Mouse (Mus musculus): ENCODE results near the gene Cdkn2b. TPM values are rescaled to one million over a fixed set of nuclear protein-coding genes. Genes with fewer than 3 reads are reported as not detected.
A peak's percentile ranks its signal among the peaks of the same experiment; 100 is the strongest.

The Cdkn2b gene
- polyA plus RNA-seq, 1 experiment: 1.2 TPM

- H3K27ac ChIP-seq (ENCODE audit: insufficient read depth, low read length): no peak overlapping the region
- peak overlapping the region; percentile 41; the same call in 1 of the 2 replicates for H3K4me3 ChIP-seq (ENCODE audit: insufficient read depth, low read length)
- TF ChIP-seq CTCF (IDR thresholded peaks at IDR 0.05; ENCODE audit: extremely low read depth, insufficient read depth, low read length) (no peak), POLR2A (IDR thresholded peaks at IDR 0.05; ENCODE audit: extremely low read depth, insufficient read depth, low read length) (no peak)
- no peaks in the 10 kb centered on the region for H3K4me1 ChIP-seq (ENCODE audit: control insufficient read depth, insufficient read depth, low read length)
Observed at GRCm38 (mm10) chr4:89294091-89294485, 16.8 kb downstream of the Cdkn2b start.

- no peak overlapping the region for H3K27ac ChIP-seq (ENCODE audit: insufficient read depth, low read length)
- H3K4me1 ChIP-seq (ENCODE audit: control insufficient read depth, insufficient read depth, low read length): no peaks in the 10 kb centered on the region
- no peak for TF ChIP-seq CTCF (IDR thresholded peaks at IDR 0.05; ENCODE audit: extremely low read depth, insufficient read depth, low read length)
- TF ChIP-seq POLR2A (IDR thresholded peaks at IDR 0.05; ENCODE audit: extremely low read depth, insufficient read depth, low read length): no peak
- no peak overlapping the region for H3K4me3 ChIP-seq (ENCODE audit: insufficient read depth, low read length)
Observed at GRCm38 (mm10) chr4:89293516-89293915, 17.3 kb downstream of the Cdkn2b start.

GRCm38 (mm10) chr4:89289028-89289427 is 21.8 kb downstream of the Cdkn2b start:
- H3K27ac ChIP-seq (ENCODE audit: insufficient read depth, low read length): no peak overlapping the region
- TF ChIP-seq POLR2A (IDR thresholded peaks at IDR 0.05; ENCODE audit: extremely low read depth, insufficient read depth, low read length): no peak
- TF ChIP-seq CTCF (IDR thresholded peaks at IDR 0.05; ENCODE audit: extremely low read depth, insufficient read depth, low read length): no peak

GRCm38 (mm10) chr4:89286566-89286965 is 24.3 kb downstream of the Cdkn2b start:
- TF ChIP-seq CTCF (IDR thresholded peaks at IDR 0.05; ENCODE audit: extremely low read depth, insufficient read depth, low read length) (no peak), POLR2A (IDR thresholded peaks at IDR 0.05; ENCODE audit: extremely low read depth, insufficient read depth, low read length) (no peak)
- H3K27ac ChIP-seq (ENCODE audit: insufficient read depth, low read length): no peak overlapping the region
- no peaks in the 10 kb centered on the region for H3K4me1 ChIP-seq (ENCODE audit: control insufficient read depth, insufficient read depth, low read length)
- H3K4me3 ChIP-seq (ENCODE audit: insufficient read depth, low read length): no peak overlapping the region

More at GRCm38 (mm10) chr4:89289028-89289427, 21.8 kb downstream of the Cdkn2b start:
- Histone ChIP-seq H3K4me1 (ENCODE audit: control insufficient read depth, insufficient read depth, low read length) (no peaks in the 10 kb centered on the region), H3K4me3 (ENCODE audit: insufficient read depth, low read length) (no peak overlapping the region)

- H3K4me1 ChIP-seq (ENCODE audit: control insufficient read depth, insufficient read depth, low read length): no peaks in the 10 kb centered on the region
- TF ChIP-seq CTCF (IDR thresholded peaks at IDR 0.05; ENCODE audit: extremely low read depth, insufficient read depth, low read length) (no peak), POLR2A (IDR thresholded peaks at IDR 0.05; ENCODE audit: extremely low read depth, insufficient read depth, low read length) (no peak)
- H3K27ac ChIP-seq (ENCODE audit: insufficient read depth, low read length): no peak overlapping the region
- H3K4me3 ChIP-seq (ENCODE audit: insufficient read depth, low read length): no peak overlapping the region
Observed at GRCm38 (mm10) chr4:89285688-89286087, 25.2 kb downstream of the Cdkn2b start.

GRCm38 (mm10) chr4:89282661-89283060 is 28.2 kb downstream of the Cdkn2b start:
- Histone ChIP-seq H3K4me1 (ENCODE audit: control insufficient read depth, insufficient read depth, low read length) (no peaks in the 10 kb centered on the region), H3K27ac (ENCODE audit: insufficient read depth, low read length) (no peak overlapping the region), H3K4me3 (ENCODE audit: insufficient read depth, low read length) (no peak overlapping the region)
- TF ChIP-seq POLR2A (IDR thresholded peaks at IDR 0.05; ENCODE audit: extremely low read depth, insufficient read depth, low read length) (no peak), CTCF (IDR thresholded peaks at IDR 0.05; ENCODE audit: extremely low read depth, insufficient read depth, low read length) (no peak)

GRCm38 (mm10) chr4:89282036-89282566 is 28.7 kb downstream of the Cdkn2b start:
- Histone ChIP-seq H3K4me1 (ENCODE audit: control insufficient read depth, insufficient read depth, low read length) (no peaks in the 10 kb centered on the region), H3K27ac (ENCODE audit: insufficient read depth, low read length) (no peak overlapping the region), H3K4me3 (ENCODE audit: insufficient read depth, low read length) (no peak overlapping the region)
- TF ChIP-seq CTCF (IDR thresholded peaks at IDR 0.05; ENCODE audit: extremely low read depth, insufficient read depth, low read length): no peak

- H3K4me3 ChIP-seq (ENCODE audit: insufficient read depth, low read length): no peak overlapping the region
- TF ChIP-seq POLR2A (IDR thresholded peaks at IDR 0.05; ENCODE audit: extremely low read depth, insufficient read depth, low read length) (no peak), CTCF (IDR thresholded peaks at IDR 0.05; ENCODE audit: extremely low read depth, insufficient read depth, low read length) (no peak)
- no peak overlapping the region for H3K27ac ChIP-seq (ENCODE audit: insufficient read depth, low read length)
- no peaks in the 10 kb centered on the region for H3K4me1 ChIP-seq (ENCODE audit: control insufficient read depth, insufficient read depth, low read length)
Observed at GRCm38 (mm10) chr4:89281236-89281635, 29.6 kb downstream of the Cdkn2b start.

GRCm38 (mm10) chr4:89279641-89280040 is 31.2 kb downstream of the Cdkn2b start:
- TF ChIP-seq POLR2A (IDR thresholded peaks at IDR 0.05; ENCODE audit: extremely low read depth, insufficient read depth, low read length): no peak
- TF ChIP-seq CTCF (IDR thresholded peaks at IDR 0.05; ENCODE audit: extremely low read depth, insufficient read depth, low read length): no peak
- Histone ChIP-seq H3K4me3 (ENCODE audit: insufficient read depth, low read length) (no peak overlapping the region), H3K4me1 (ENCODE audit: control insufficient read depth, insufficient read depth, low read length) (no peaks in the 10 kb centered on the region), H3K27ac (ENCODE audit: insufficient read depth, low read length) (no peak overlapping the region)

- no peaks in the 10 kb centered on the region for H3K4me1 ChIP-seq (ENCODE audit: control insufficient read depth, insufficient read depth, low read length)
- no peak overlapping the region for H3K27ac ChIP-seq (ENCODE audit: insufficient read depth, low read length)
- no peak overlapping the region for H3K4me3 ChIP-seq (ENCODE audit: insufficient read depth, low read length)
- TF ChIP-seq CTCF (IDR thresholded peaks at IDR 0.05; ENCODE audit: extremely low read depth, insufficient read depth, low read length) (no peak), POLR2A (IDR thresholded peaks at IDR 0.05; ENCODE audit: extremely low read depth, insufficient read depth, low read length) (no peak)
Observed at GRCm38 (mm10) chr4:89277381-89277940, 33.4 kb downstream of the Cdkn2b start.
